Mouse (Mus musculus): ENCODE data around the gene Sfxn1. TPM values are rescaled to one million over a fixed set of nuclear protein-coding genes. Genes with fewer than 3 reads are reported as not detected.

Gene Sfxn1
- polyA plus RNA-seq, 1 experiment from 2014 or later, result 54.0 TPM

DNA sequence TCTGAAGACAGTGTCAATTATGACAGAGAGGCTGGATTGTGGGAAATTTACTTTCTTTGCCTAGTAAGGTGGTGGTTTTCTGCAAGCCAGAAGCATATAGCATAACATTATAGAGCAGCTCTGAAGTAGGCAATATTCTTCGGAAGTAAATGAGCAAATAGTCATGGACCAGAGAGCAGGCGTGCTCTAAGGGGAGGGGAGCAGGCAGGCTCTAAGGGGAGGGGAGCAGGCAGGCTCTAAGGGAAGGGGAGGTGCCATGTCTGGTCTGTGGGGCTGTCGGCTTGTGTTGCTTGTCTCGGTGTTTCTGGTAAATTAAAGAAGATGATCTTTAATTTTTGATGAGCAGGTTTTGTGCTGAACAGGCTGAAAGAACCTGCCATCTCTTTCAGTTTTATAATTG is 12.5 kb downstream of the Sfxn1 start:
- H3K9me3 ChIP-seq (replicated peaks; ENCODE audit: control insufficient read depth, low read length), result no peaks in the 10 kb centered on the region
- H3K27me3 ChIP-seq (ENCODE audit: control insufficient read depth, insufficient read depth, low read depth, low read length), result no peaks in the 10 kb centered on the region
- peaks cover 19% of the 10 kb centered on the region for H3K36me3 ChIP-seq (ENCODE audit: control insufficient read depth, insufficient read depth)
- H3K9ac ChIP-seq (ENCODE audit: low read depth, low read length), result no peak overlapping the region
- H3K4me3 ChIP-seq (ENCODE audit: low read depth, low read length), result no peak overlapping the region
- no peak overlapping the region for H3K4me2 ChIP-seq (ENCODE audit: low read depth, low read length)
- 65% methylated on average over 4 of the region's 4 CpGs for WGBS (ENCODE audit: insufficient replicate concordance)
- ATAC-seq (ENCODE audit: low read depth), result no peak
- peaks cover 16% of the 10 kb centered on the region for H3K4me1 ChIP-seq (ENCODE audit: control insufficient read depth, low read depth, low read length)
- H3K27ac ChIP-seq (ENCODE audit: low read length), result no peak overlapping the region

DNA sequence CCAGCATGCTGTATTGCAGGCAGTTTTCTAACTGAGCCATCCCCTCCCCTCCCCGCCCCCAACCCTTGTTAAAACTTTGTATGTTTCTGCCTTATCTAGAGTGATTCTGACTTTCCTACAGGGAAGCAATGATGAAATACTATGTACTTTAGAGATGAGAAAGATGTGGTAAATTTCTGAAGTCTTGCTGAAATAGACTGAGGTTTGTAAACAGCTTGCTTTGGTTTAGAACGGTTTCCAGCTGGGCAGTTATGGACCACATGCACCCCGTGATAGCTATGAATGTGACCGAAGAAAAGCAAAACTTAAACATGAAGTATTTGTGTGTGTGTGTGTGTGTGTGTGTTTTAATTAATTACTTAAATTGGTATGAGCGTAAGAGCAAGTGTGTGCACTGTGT is 13.2 kb downstream of the Sfxn1 start:
- H3K4me3 ChIP-seq (ENCODE audit: low read depth, low read length), result no peak overlapping the region
- no peaks in the 10 kb centered on the region for H3K27me3 ChIP-seq (ENCODE audit: control insufficient read depth, insufficient read depth, low read depth, low read length)
- no peak overlapping the region for H3K9ac ChIP-seq (ENCODE audit: low read depth, low read length)
- WGBS (ENCODE audit: insufficient replicate concordance), result 72% methylated on average over 5 of the region's 5 CpGs
- H3K4me2 ChIP-seq (ENCODE audit: low read depth, low read length), result no peak overlapping the region
- no peak overlapping the region for H3K27ac ChIP-seq (ENCODE audit: low read length)
- H3K4me1 ChIP-seq (ENCODE audit: control insufficient read depth, low read depth, low read length), result peaks cover 11% of the 10 kb centered on the region
- ATAC-seq (ENCODE audit: low read depth), result no peak
- no peaks in the 10 kb centered on the region for H3K9me3 ChIP-seq (replicated peaks; ENCODE audit: control insufficient read depth, low read length)
- peaks cover 25% of the 10 kb centered on the region for H3K36me3 ChIP-seq (ENCODE audit: control insufficient read depth, insufficient read depth)

DNA sequence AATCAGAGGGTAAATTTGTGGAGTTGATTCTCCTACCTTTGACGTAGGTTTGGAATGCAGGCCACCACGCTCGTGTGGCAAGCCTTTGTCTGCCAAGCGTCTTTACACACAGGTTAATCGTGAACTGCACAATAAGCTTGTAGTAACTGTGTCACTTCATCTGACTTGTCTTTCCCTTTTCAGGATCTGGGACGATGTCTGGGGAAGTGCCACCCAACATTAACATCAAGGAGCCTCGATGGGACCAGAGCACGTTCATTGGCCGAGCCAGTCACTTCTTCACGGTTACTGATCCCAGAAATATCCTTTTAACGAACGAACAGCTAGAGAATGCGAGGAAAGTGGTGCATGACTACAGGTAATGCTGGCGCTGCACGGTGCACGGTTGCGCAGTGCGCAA is 13.6 kb downstream of the Sfxn1 start:
- Histone ChIP-seq H3K9ac (ENCODE audit: low read depth, low read length) (no peak overlapping the region), H3K4me2 (ENCODE audit: low read depth, low read length) (no peak overlapping the region), H3K36me3 (ENCODE audit: control insufficient read depth, insufficient read depth) (peaks cover 26% of the 10 kb centered on the region), H3K27me3 (ENCODE audit: control insufficient read depth, insufficient read depth, low read depth, low read length) (no peaks in the 10 kb centered on the region), H3K4me1 (ENCODE audit: control insufficient read depth, low read depth, low read length) (peaks cover 6% of the 10 kb centered on the region), H3K9me3 (replicated peaks; ENCODE audit: control insufficient read depth, low read length) (no peaks in the 10 kb centered on the region), H3K27ac (ENCODE audit: low read length) (no peak overlapping the region), H3K4me3 (ENCODE audit: low read depth, low read length) (no peak overlapping the region)
- ATAC-seq (ENCODE audit: low read depth), result no peak
- WGBS (ENCODE audit: insufficient replicate concordance), result 89% methylated on average over 18 of the region's 18 CpGs

DNA sequence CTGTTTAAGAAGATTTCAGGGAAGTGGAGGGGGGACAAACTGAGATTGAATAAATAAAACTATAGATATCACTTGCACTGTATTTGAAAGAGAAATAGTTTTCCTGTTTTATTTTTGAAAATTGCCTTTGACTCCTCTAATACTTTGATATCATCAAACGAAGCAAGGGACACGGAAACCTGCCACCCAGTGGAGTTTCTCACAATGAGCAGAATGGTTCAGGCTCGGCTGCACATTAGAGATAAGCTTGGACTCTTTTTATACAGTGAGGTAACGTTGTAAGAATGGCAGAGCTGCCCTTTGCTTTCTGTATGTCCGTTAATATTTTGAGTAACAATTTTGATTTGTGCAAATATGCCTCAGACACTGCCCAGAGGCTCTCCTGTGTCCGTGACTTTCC is 20.1 kb downstream of the Sfxn1 start:
- no peak overlapping the region for H3K4me3 ChIP-seq (ENCODE audit: low read depth, low read length)
- H3K9me3 ChIP-seq (replicated peaks; ENCODE audit: control insufficient read depth, low read length), result no peaks in the 10 kb centered on the region
- no peak for ATAC-seq (ENCODE audit: low read depth)
- H3K27me3 ChIP-seq (ENCODE audit: control insufficient read depth, insufficient read depth, low read depth, low read length), result no peaks in the 10 kb centered on the region
- no peak overlapping the region for H3K9ac ChIP-seq (ENCODE audit: low read depth, low read length)
- WGBS (ENCODE audit: insufficient replicate concordance), result 44% methylated on average over 6 of the region's 6 CpGs
- H3K4me2 ChIP-seq (ENCODE audit: low read depth, low read length), result no peak overlapping the region
- H3K27ac ChIP-seq (ENCODE audit: low read length), result no peak overlapping the region
- H3K36me3 ChIP-seq (ENCODE audit: control insufficient read depth, insufficient read depth), result peaks cover 59% of the 10 kb centered on the region
- no peaks in the 10 kb centered on the region for H3K4me1 ChIP-seq (ENCODE audit: control insufficient read depth, low read depth, low read length)

DNA sequence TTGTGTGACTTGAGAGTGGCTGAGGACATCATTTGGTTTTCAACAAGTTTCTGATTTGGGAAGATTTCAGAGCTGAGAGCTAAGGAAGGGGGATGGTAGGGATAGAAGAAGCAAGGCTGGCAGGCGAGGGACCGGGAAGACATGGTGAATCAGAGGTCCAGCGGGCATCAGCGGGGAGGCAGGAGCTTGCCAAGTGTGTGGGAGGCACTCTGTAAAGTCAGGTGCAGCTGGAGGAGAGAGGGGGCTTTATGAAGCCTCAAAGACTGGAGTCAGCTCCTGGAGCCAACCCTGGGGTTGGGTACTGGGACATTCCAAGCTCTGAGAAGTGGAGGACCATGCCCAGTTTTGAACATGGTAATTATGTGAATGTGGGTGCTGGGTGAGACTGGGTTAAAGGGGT is 22.7 kb downstream of the Sfxn1 start:
- H3K36me3 ChIP-seq (ENCODE audit: control insufficient read depth, insufficient read depth), result peaks cover 44% of the 10 kb centered on the region
- WGBS (ENCODE audit: insufficient replicate concordance), result 90% methylated on average over 4 of the region's 4 CpGs

DNA sequence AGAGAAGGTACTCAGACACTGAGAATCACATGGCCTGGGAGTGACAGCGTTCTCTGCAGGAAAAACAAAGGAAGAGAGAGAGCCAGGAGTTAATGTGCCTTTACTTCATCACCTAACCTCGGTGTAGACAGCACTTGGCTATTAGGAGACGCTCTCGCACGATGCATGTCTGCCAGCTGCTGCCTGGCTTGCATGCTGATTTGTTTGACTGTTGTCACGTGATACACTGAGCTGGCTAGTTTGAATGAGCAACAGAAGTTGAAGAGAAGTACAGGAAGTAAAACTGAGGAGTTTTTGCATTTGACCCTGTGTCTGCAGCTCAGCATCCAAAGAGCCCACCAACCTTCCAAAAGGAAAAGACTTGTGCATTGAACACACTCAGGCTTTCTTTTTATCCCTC is 23.3 kb downstream of the Sfxn1 start:
- Histone ChIP-seq H3K27me3 (ENCODE audit: control insufficient read depth, insufficient read depth, low read depth, low read length) (no peaks in the 10 kb centered on the region), H3K4me2 (ENCODE audit: low read depth, low read length) (no peak overlapping the region), H3K9ac (ENCODE audit: low read depth, low read length) (no peak overlapping the region), H3K36me3 (ENCODE audit: control insufficient read depth, insufficient read depth) (peaks cover 39% of the 10 kb centered on the region), H3K4me1 (ENCODE audit: control insufficient read depth, low read depth, low read length) (no peaks in the 10 kb centered on the region), H3K4me3 (ENCODE audit: low read depth, low read length) (no peak overlapping the region), H3K27ac (ENCODE audit: low read length) (no peak overlapping the region), H3K9me3 (replicated peaks; ENCODE audit: control insufficient read depth, low read length) (no peaks in the 10 kb centered on the region)
- no peak for ATAC-seq (ENCODE audit: low read depth)
- 78% methylated on average over 6 of the region's 6 CpGs for WGBS (ENCODE audit: insufficient replicate concordance)

More for the DNA sequence above, 22.7 kb downstream of the Sfxn1 start:
- Histone ChIP-seq H3K27me3 (ENCODE audit: control insufficient read depth, insufficient read depth, low read depth, low read length) (no peaks in the 10 kb centered on the region), H3K27ac (ENCODE audit: low read length) (no peak overlapping the region), H3K9me3 (replicated peaks; ENCODE audit: control insufficient read depth, low read length) (no peaks in the 10 kb centered on the region), H3K4me1 (ENCODE audit: control insufficient read depth, low read depth, low read length) (no peaks in the 10 kb centered on the region), H3K4me3 (ENCODE audit: low read depth, low read length) (no peak overlapping the region), H3K4me2 (ENCODE audit: low read depth, low read length) (no peak overlapping the region), H3K9ac (ENCODE audit: low read depth, low read length) (no peak overlapping the region)
- ATAC-seq (ENCODE audit: low read depth), result no peak

DNA sequence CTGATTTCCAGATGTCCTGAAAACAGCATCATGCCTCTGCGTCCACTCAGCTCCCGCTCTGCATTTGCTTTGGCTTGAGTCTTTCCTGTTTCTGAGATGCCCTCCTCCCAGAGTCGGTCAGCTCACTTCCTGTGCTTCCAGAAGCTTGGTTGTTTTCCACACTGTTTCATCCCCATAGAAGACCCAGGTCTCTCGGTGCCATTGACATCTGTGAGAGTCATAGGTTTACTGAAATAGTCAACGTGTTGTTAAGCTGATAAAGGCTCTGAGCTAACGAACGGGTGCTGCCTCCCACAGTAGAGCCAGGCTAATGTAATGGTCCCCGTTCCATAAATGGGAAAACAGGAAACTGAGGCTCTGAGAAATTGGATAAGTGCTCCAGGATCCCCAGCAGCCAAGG is 24.1 kb downstream of the Sfxn1 start:
- H3K27me3 ChIP-seq (ENCODE audit: control insufficient read depth, insufficient read depth, low read depth, low read length), result no peaks in the 10 kb centered on the region
- H3K4me3 ChIP-seq (ENCODE audit: low read depth, low read length), result no peak overlapping the region
- no peak overlapping the region for H3K4me2 ChIP-seq (ENCODE audit: low read depth, low read length)
- no peak for ATAC-seq (ENCODE audit: low read depth)
- H3K9ac ChIP-seq (ENCODE audit: low read depth, low read length), result no peak overlapping the region
- WGBS (ENCODE audit: insufficient replicate concordance), result 73% methylated on average over 8 of the region's 8 CpGs
- no peak overlapping the region for H3K27ac ChIP-seq (ENCODE audit: low read length)
- H3K36me3 ChIP-seq (ENCODE audit: control insufficient read depth, insufficient read depth), result peaks cover 40% of the 10 kb centered on the region
- no peaks in the 10 kb centered on the region for H3K9me3 ChIP-seq (replicated peaks; ENCODE audit: control insufficient read depth, low read length)
- H3K4me1 ChIP-seq (ENCODE audit: control insufficient read depth, low read depth, low read length), result no peaks in the 10 kb centered on the region

DNA sequence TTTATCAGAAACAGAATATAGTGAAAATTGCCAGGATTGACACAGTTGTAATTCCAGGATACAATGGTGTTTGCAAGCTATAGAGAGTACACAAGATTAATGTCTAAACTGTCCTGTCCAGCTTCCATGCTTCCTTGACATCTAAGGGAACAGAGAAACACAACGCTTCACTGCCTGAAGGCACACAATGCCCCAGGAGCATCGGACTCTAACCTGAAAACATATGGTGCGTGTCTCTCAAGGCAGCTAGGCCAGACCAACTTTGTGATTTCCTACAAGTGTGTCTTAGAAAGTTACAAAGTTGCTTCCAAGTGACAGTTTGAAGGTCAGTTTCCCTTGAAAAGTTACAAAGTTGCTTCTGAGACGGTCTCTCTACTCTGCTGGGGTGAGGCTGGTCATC is 25.6 kb downstream of the Sfxn1 start:
- Histone ChIP-seq H3K4me3 (ENCODE audit: low read depth, low read length) (no peak overlapping the region), H3K9ac (ENCODE audit: low read depth, low read length) (no peak overlapping the region), H3K9me3 (replicated peaks; ENCODE audit: control insufficient read depth, low read length) (no peaks in the 10 kb centered on the region), H3K4me2 (ENCODE audit: low read depth, low read length) (no peak overlapping the region), H3K27ac (ENCODE audit: low read length) (no peak overlapping the region), H3K27me3 (ENCODE audit: control insufficient read depth, insufficient read depth, low read depth, low read length) (no peaks in the 10 kb centered on the region), H3K4me1 (ENCODE audit: control insufficient read depth, low read depth, low read length) (no peaks in the 10 kb centered on the region), H3K36me3 (ENCODE audit: control insufficient read depth, insufficient read depth) (peaks cover 31% of the 10 kb centered on the region)
- no peak for ATAC-seq (ENCODE audit: low read depth)
- 83% methylated on average over 4 of the region's 4 CpGs for WGBS (ENCODE audit: insufficient replicate concordance)

DNA sequence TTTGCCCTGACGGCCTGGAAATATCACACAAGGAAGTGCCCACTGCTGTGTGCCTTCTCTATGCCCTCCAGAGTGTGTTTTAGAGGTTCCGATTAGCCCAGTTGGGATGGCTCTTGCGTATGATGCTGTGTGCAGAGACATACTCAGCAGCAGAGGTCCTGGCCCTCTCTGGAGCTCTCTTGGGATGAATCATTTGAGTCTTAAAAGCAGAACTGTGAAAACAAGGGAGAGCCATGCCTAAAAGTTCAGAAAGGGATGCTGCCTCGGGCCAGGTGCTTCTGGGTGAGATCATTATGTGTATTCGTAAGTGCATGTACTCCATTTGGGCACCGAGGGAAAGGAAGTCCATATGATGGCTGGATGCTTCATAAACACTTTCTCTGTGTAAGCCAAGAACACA is 26.1 kb downstream of the Sfxn1 start:
- ATAC-seq (ENCODE audit: low read depth), result no peak
- no peak overlapping the region for H3K9ac ChIP-seq (ENCODE audit: low read depth, low read length)
- no peaks in the 10 kb centered on the region for H3K4me1 ChIP-seq (ENCODE audit: control insufficient read depth, low read depth, low read length)
- WGBS (ENCODE audit: insufficient replicate concordance), result 82% methylated on average over 6 of the region's 6 CpGs
- H3K36me3 ChIP-seq (ENCODE audit: control insufficient read depth, insufficient read depth), result peaks cover 27% of the 10 kb centered on the region
- no peaks in the 10 kb centered on the region for H3K27me3 ChIP-seq (ENCODE audit: control insufficient read depth, insufficient read depth, low read depth, low read length)
- no peaks in the 10 kb centered on the region for H3K9me3 ChIP-seq (replicated peaks; ENCODE audit: control insufficient read depth, low read length)
- no peak overlapping the region for H3K4me2 ChIP-seq (ENCODE audit: low read depth, low read length)
- H3K27ac ChIP-seq (ENCODE audit: low read length), result no peak overlapping the region
- H3K4me3 ChIP-seq (ENCODE audit: low read depth, low read length), result no peak overlapping the region
